Mouse (Mus musculus) ES-E14 (cell line): Measurements from ENCODE around the gene Grin3a. TPM values are rescaled to one million over a fixed set of nuclear protein-coding genes. Genes with fewer than 3 reads are reported as not detected.
A peak's percentile ranks its signal among the peaks of the same experiment; 100 is the strongest.
"Not testable (repeated sequence)": the region's sequence is repeated elsewhere in the genome, so short reads cannot be mapped to it uniquely, and the experiment has no call there.

Experiments
- DNase-seq: peaks from one replicate; pipeline ENCODE4 v3.0.0-alpha.2; 2013; ENCODE audit warnings: low read depth, low spot score
- H3K27ac ChIP-seq: 2 replicates; pipeline ENCODE4 v1.5.1; 2012; ENCODE audit warnings: low read depth, mild to moderate bottlenecking, low read length, moderate library complexity, mixed read lengths; ENCODE audit not compliant: poor library complexity, insufficient read depth, severe bottlenecking
- H3K36me3 ChIP-seq: 2 replicates; pipeline ENCODE4 v1.6.1; 2012; ENCODE audit warnings: mild to moderate bottlenecking, low read length, moderate library complexity, mixed read lengths; ENCODE audit not compliant: control insufficient read depth, poor library complexity, insufficient read depth, severe bottlenecking
- H3K4me1 ChIP-seq, 2 experiments: fragments of 150-350 bp in 1 of 2; sonication (generic) in 1 of 2; 2 replicates each; pipeline ENCODE4 v1.6.1; 2012; ENCODE audit warnings: low read length in 2 of 2, mild to moderate bottlenecking in 1 of 2, mixed read lengths in 1 of 2; ENCODE audit not compliant: control insufficient read depth in 2 of 2, insufficient read depth in 2 of 2, poor library complexity in 1 of 2
- H3K4me3 ChIP-seq, 2 experiments: fragments of 150-350 bp in 1 of 2; sonication (generic) in 1 of 2; 2 replicates each; pipeline ENCODE4 v1.5.1; 2012; ENCODE audit warnings: low read length in 2 of 2, low read depth in 1 of 2, mild to moderate bottlenecking in 1 of 2, mixed read lengths in 1 of 2; ENCODE audit not compliant: insufficient read depth in 1 of 2, poor library complexity in 1 of 2, severe bottlenecking in 1 of 2
- H3K9ac ChIP-seq: 2 replicates; pipeline ENCODE4 v1.6.1; 2012; ENCODE audit warnings: low read depth, mild to moderate bottlenecking, low read length, mixed read lengths; ENCODE audit not compliant: poor library complexity, insufficient read depth, severe bottlenecking
- H3K9me3 ChIP-seq: fragments of 150-350 bp; sonication (generic); 2 replicates; pipeline ENCODE4 v1.6.1; 2012; ENCODE audit warnings: low read depth, mild to moderate bottlenecking, low read length; ENCODE audit not compliant: control insufficient read depth, insufficient read depth
- CHD2 ChIP-seq: IDR thresholded peaks from 2 replicates; pipeline ENCODE4 v1.6.1; 2014; ENCODE audit warnings: mild to moderate bottlenecking, low read depth, low read length, inconsistent platforms
- HCFC1 ChIP-seq: IDR thresholded peaks from 2 replicates; pipeline ENCODE4 v1.6.1; 2012; ENCODE audit warnings: low read length, inconsistent platforms, borderline replicate concordance; ENCODE audit not compliant: insufficient read depth
- MAFK ChIP-seq: IDR thresholded peaks from 2 replicates; pipeline ENCODE4 v1.6.1; 2014; ENCODE audit warnings: mild to moderate bottlenecking, low read depth, low read length, inconsistent platforms; ENCODE audit not compliant: insufficient read depth
- ZC3H11A ChIP-seq: IDR thresholded peaks from 2 replicates; pipeline ENCODE4 v1.6.1; 2012; ENCODE audit warnings: low read depth, mild to moderate bottlenecking, inconsistent platforms, low read length, borderline replicate concordance
- ZNF384 ChIP-seq: IDR thresholded peaks from 2 replicates; pipeline ENCODE4 v1.6.1; 2012; ENCODE audit warnings: low read depth, low read length, inconsistent platforms
- in situ Hi-C, 2 experiments: fragments of 600-800 bp; cut with MboI; formaldehyde crosslinking; loops; one replicate each; pipeline ENCODE4 v1.15.1; 2025; ENCODE audit warnings: low sequenced_read_pairs in 2 of 2, inconsistent platforms in 1 of 2; ENCODE audit not compliant: unreplicated experiment in 2 of 2
- total RNA-seq: library from RNA; depleted of rRNA; stranded (reverse); fragments of 300-350 nt; gene quantifications from 2 replicates; pipeline ENCODE4 v1.2.3, GENCODE M21; 2012

Gene Grin3a
- total RNA-seq, 1 experiment, result 0.18 TPM

DNA sequence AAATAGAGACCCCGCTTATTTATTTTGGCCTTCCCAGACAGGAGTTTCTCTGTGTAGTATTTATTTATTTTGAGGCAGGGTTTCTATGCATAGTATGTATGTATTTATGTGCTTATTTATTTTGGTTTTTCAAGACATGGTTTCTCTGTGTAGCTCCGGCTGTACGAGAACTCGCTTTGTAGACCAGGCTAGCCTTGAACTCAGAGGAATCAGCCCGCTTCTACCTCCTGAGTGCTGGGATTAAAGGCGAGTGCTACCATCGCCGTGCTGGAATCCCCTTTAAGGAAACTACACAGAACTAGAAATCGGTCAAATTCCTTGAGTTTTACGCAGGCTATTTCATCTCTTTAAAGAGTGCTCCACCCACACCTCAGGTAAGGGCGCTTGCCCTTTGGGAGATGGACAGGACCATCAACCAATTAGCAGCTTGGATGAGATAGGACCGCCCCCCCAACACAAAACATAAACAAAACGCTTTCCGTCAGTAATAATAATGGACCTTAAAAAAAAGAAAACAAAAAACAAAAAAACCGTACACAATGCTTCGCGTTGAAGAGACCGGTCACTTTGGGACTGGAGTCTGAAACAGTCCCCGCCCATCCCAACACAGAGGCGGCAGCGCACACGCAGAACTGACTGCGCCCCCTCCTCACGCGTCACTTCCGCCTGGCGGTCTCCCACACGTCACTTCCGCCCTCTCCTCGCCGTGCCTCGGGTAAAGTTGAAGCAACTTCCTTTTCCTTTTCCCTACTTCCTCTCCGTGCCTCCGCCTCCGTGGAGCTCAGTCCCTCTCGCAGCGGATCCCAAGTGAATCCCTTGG is 214.0 kb downstream of the Grin3a start, which contains the start of gene Rnf20:
Rnf20 (plus strand) TSS at position 688 of the 820 bp plus-strand sequence.
- no peaks in the 10 kb centered on the region for H3K9me3 ChIP-seq
- peak within 1 kb of the TSS; percentile 67 for H3K27ac ChIP-seq
- peak within 1 kb of the TSS; percentile 97 for H3K9ac ChIP-seq
- peak within 1 kb of the TSS; percentile 91 to 98 for H3K4me3 ChIP-seq
- in situ Hi-C loops, result loop anchor here in 1 of 2 experiments (25.0 kb wide), 1 partner anchor 1169 kb away; the partner anchor contains the start of gene Tex10
- 0 out of 2 replicates have a peak, but pooled peaks have one; percentile 10 for TF ChIP-seq ZC3H11A
- TF ChIP-seq ZNF384, result no peak
- TF ChIP-seq HCFC1, result peak; percentile 76
- TF ChIP-seq CHD2, result peak; percentile 73; the same call in 1 of the 2 replicates
- no peak for TF ChIP-seq MAFK
- H3K4me1 ChIP-seq, result no peaks in the 10 kb centered on the region; a peak in 1 of 4 replicates
- peak; percentile 92 for DNase-seq
- H3K36me3 ChIP-seq, result peaks cover 2% of the 10 kb centered on the region; the same call in 1 of the 2 replicates

GRCm38 (mm10) chr4:49628941-49629340 is 216.6 kb downstream of the Grin3a start:
- no peak for DNase-seq
- no peak for TF ChIP-seq ZC3H11A
- no peak for TF ChIP-seq ZNF384
- TF ChIP-seq CHD2, result no peak
- no peak for TF ChIP-seq HCFC1
- no peak for TF ChIP-seq MAFK
- in situ Hi-C loops, result loop anchor here in 1 of 2 experiments (10.0 to 25.0 kb wide), 2 partner anchors 64 to 1167 kb away; partner anchors contain the start of gene Tex10
- Histone ChIP-seq H3K4me1 (no peaks in the 10 kb centered on the region; a peak in 1 of 4 replicates), H3K9ac (no peak overlapping the region), H3K9me3 (no peaks in the 10 kb centered on the region), H3K36me3 (no peaks in the 10 kb centered on the region; the same call in 1 of the 2 replicates), H3K27ac (no peak overlapping the region), H3K4me3 (no peak overlapping the region)

- no peaks in the 10 kb centered on the region for H3K36me3 ChIP-seq
- no peak overlapping the region for H3K4me3 ChIP-seq
- H3K9me3 ChIP-seq, result no peaks in the 10 kb centered on the region
- H3K4me1 ChIP-seq, result no peaks in the 10 kb centered on the region
- DNase-seq, result peak; percentile 59
- in situ Hi-C loops, result loop anchor here in 1 of 2 experiments (10.0 to 25.0 kb wide), 2 partner anchors 62 to 1165 kb away; partner anchors contain the start of gene Tex10
- H3K27ac ChIP-seq, result no peak overlapping the region
- TF ChIP-seq ZNF384 (peak; percentile 72; the same call in 1 of the 2 replicates), CHD2 (no peak), MAFK (no peak), HCFC1 (no peak), ZC3H11A (peak; percentile 51; the same call in 1 of the 2 replicates)
- H3K9ac ChIP-seq, result no peak overlapping the region
These were observed 218.6 kb downstream of the Grin3a start for GRCm38 (mm10) chr4:49626973-49627372.

DNA sequence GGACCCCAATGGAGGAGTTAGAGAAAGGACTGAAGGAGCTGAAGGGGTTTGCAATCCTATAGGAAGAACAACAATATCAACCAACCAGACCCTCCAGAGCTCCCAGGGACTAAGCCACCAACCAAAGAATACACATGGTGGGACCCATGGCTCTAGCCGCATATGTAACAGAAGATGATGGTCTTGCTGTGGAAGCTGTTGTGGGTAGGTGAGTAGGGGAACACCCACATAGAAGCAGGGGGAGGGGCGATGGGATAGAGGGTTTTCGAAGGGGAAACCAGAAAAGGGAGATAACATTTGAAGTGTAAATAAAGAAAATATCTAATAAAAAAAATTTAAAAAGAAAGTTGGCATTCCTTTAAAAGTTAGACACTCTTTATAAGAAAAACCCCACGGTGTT is 220.6 kb downstream of the Grin3a start:
- H3K9me3 ChIP-seq, DNase-seq, H3K27ac ChIP-seq, H3K4me1 ChIP-seq, H3K9ac ChIP-seq, H3K4me3 ChIP-seq, H3K36me3 ChIP-seq: not testable (repeated sequence)
- in situ Hi-C loops, result loop anchor here in 1 of 2 experiments (10.0 to 25.0 kb wide), 2 partner anchors 60 to 1163 kb away; partner anchors contain the start of gene Tex10
